Mouse (Mus musculus) frontal cortex, adult 2 months (tissue): ENCODE measurements around the gene Slc4a2. TPM values are rescaled to one million over a fixed set of nuclear protein-coding genes. Genes with fewer than 3 reads are reported as not detected.
A peak's percentile ranks its signal among the peaks of the same experiment; 100 is the strongest.

ENCODE experiments used
- DNase-seq, 2 experiments: peaks; one replicate each; pipeline ENCODE4 v3.0.0; 2022; ENCODE audit warnings: low spot score in 1 of 2; ENCODE audit errors: extremely low spot score in 1 of 2
- polyA plus RNA-seq: library from polyadenylated mRNA; depleted of rRNA; stranded (reverse); fragments of >200 nt; gene quantifications from 2 replicates; pipeline ENCODE4 v1.2.3, GENCODE M21; 2012

The Slc4a2 gene
- polyA plus RNA-seq, 1 experiment, result 32.2 TPM

GRCm38 (mm10) chr5:24425421-24426036, 1.9 kb downstream of the Slc4a2 start:
- peak in 1 of 2 experiments; percentile 38 for DNase-seq

GRCm38 (mm10) chr5:24426037-24426432, 2.4 kb downstream of the Slc4a2 start:
- no peak for DNase-seq

- DNase-seq, result no peak
Measured at GRCm38 (mm10) chr5:24426556-24427284, 3.1 kb downstream of the Slc4a2 start.

GRCm38 (mm10) chr5:24427285-24427633, 3.6 kb downstream of the Slc4a2 start:
- DNase-seq, result no peak

- no peak for DNase-seq
Measured at GRCm38 (mm10) chr5:24427981-24428402, 4.4 kb downstream of the Slc4a2 start.

GRCm38 (mm10) chr5:24428596-24428995, 5.0 kb downstream of the Slc4a2 start:
- no peak for DNase-seq

- DNase-seq, result no peak
Measured at GRCm38 (mm10) chr5:24433993-24434392, 10.4 kb downstream of the Slc4a2 start.

- DNase-seq, result no peak
Measured at GRCm38 (mm10) chr5:24441187-24441586, 17.6 kb downstream of the Slc4a2 start.

- no peak for DNase-seq
Measured at GRCm38 (mm10) chr5:24442029-24442428, 18.4 kb downstream of the Slc4a2 start.

GRCm38 (mm10) chr5:24443204-24443603, 19.6 kb downstream of the Slc4a2 start:
- DNase-seq, result no peak

- DNase-seq, result no peak
Measured at GRCm38 (mm10) chr5:24443927-24444326, 20.3 kb downstream of the Slc4a2 start.

- peak; percentile 80 to 94 for DNase-seq
Measured at GRCm38 (mm10) chr5:24444746-24445427, 21.2 kb downstream of the Slc4a2 start, which contains the start of gene Fastk. Gene Fastk, minus strand, starts transcription at chr5:24445287.

GRCm38 (mm10) chr5:24445428-24446080, 21.9 kb downstream of the Slc4a2 start:
- no peak for DNase-seq

- no peak for DNase-seq
Measured at GRCm38 (mm10) chr5:24446630-24447029, 23.0 kb downstream of the Slc4a2 start.

- DNase-seq, result peak; percentile 73 to 87
Measured at GRCm38 (mm10) chr5:24447624-24448298, 24.1 kb downstream of the Slc4a2 start, which contains the start of gene Tmub1. Gene Tmub1, minus strand, starts transcription at chr5:24447854.

GRCm38 (mm10) chr5:24451264-24452029, 27.8 kb downstream of the Slc4a2 start:
- peak in 1 of 2 experiments; percentile 80 for DNase-seq

- DNase-seq, result peak in 1 of 2 experiments; percentile 42
Measured at GRCm38 (mm10) chr5:24452030-24452690, 28.5 kb downstream of the Slc4a2 start, which contains the start of gene Agap3. Gene Agap3, plus strand, starts transcription at chr5:24452177.

- DNase-seq, result peak in 1 of 2 experiments; percentile 45
Measured at GRCm38 (mm10) chr5:24452691-24453233, 29.1 kb downstream of the Slc4a2 start.
